13 mouse cellular contexts compared by ENCODE assay signal in genomic region chr3:137100627-137101404, GRCm38 (mm10).
DNase-seq lines count a peak whose midpoint lies in the region; ATAC-seq and TF ChIP-seq lines count a peak whose summit lies in the region.
"Had no signal": no experiment of that assay in that cellular context is flagged by ENCODE, and none has a peak within 500 bp of the region (broad histone marks: within the 10 kb centered on the region; RNA-seq: fewer than 3 reads in every experiment).

No protein-coding gene starts in this region.

- TF ChIP-seq CTCF in kidney, postnatal 0 days (IDR thresholded peaks at IDR 0.05; ENCODE audit: low read depth): no peak
- TF ChIP-seq CTCF in forebrain, postnatal 0 days (IDR thresholded peaks at IDR 0.05; ENCODE audit: low read depth): 0 out of 2 replicates have a peak, but pooled peaks have one; percentile 16

- no peaks in the 10 kb centered on the region for H3K27me3 ChIP-seq in kidney, postnatal 0 days (ENCODE audit: insufficient read depth, low read length)
- H3K27me3 ChIP-seq in forebrain, postnatal 0 days (ENCODE audit: insufficient read depth, low read length): no peaks in the 10 kb centered on the region
- H3K27me3 ChIP-seq in hindbrain, embryonic 13.5 days: no peaks in the 10 kb centered on the region
- H3K27me3 ChIP-seq: embryonic facial prominence, embryonic 12.5 days had no signal

- H3K9me3 ChIP-seq in kidney, postnatal 0 days (replicated peaks; ENCODE audit: low read length): no peaks in the 10 kb centered on the region
- no peaks in the 10 kb centered on the region for H3K9me3 ChIP-seq in forebrain, postnatal 0 days (ENCODE audit: low read length)
- no peaks in the 10 kb centered on the region for H3K9me3 ChIP-seq in hindbrain, embryonic 13.5 days
- H3K9me3 ChIP-seq: embryonic facial prominence, embryonic 12.5 days had no signal

- no peaks in the 10 kb centered on the region for H3K4me1 ChIP-seq in kidney, postnatal 0 days (replicated peaks; ENCODE audit: insufficient read depth, low read length)
- peaks cover 10% of the 10 kb centered on the region; the same call in 1 of the 2 replicates for H3K4me1 ChIP-seq in forebrain, postnatal 0 days (ENCODE audit: insufficient read depth)
- H3K4me1 ChIP-seq in hindbrain, embryonic 13.5 days (replicated peaks): no peaks in the 10 kb centered on the region

- H3K4me3 ChIP-seq in kidney, postnatal 0 days (replicated peaks; ENCODE audit: low read depth, low read length): no peak overlapping the region
- H3K4me3 ChIP-seq in forebrain, postnatal 0 days (ENCODE audit: low read depth, low read length): no peak overlapping the region
- no peak overlapping the region for H3K4me3 ChIP-seq in hindbrain, embryonic 13.5 days
- H3K4me3 ChIP-seq: embryonic facial prominence, embryonic 12.5 days had no signal

- no peak overlapping the region for H3K4me2 ChIP-seq in kidney, postnatal 0 days (ENCODE audit: low read length)
- H3K4me2 ChIP-seq in forebrain, postnatal 0 days (ENCODE audit: low read depth): no peak overlapping the region
- no peak overlapping the region for H3K4me2 ChIP-seq in hindbrain, embryonic 13.5 days
- H3K4me2 ChIP-seq: embryonic facial prominence, embryonic 12.5 days had no signal

- intact Hi-C loops in left cerebral cortex, postnatal 36 days (cut with DNase I): no loop called here

- no peaks in the 10 kb centered on the region for H3K36me3 ChIP-seq in kidney, postnatal 0 days (ENCODE audit: insufficient read depth, low read length)
- no peaks in the 10 kb centered on the region for H3K36me3 ChIP-seq in forebrain, postnatal 0 days (ENCODE audit: insufficient read depth)
- H3K36me3 ChIP-seq in hindbrain, embryonic 13.5 days: no peaks in the 10 kb centered on the region
- H3K36me3 ChIP-seq: embryonic facial prominence, embryonic 12.5 days had no signal

- no peak overlapping the region for H3K27ac ChIP-seq in kidney, postnatal 0 days
- H3K27ac ChIP-seq in forebrain, postnatal 0 days (ENCODE audit: low read depth, low read length): 0 out of 2 replicates have a peak overlapping the region, but pooled peaks have one; percentile 2
- H3K27ac ChIP-seq in hindbrain, embryonic 13.5 days: no peak overlapping the region
- H3K27ac ChIP-seq: embryonic facial prominence, embryonic 12.5 days had no signal

- no peak for ATAC-seq in kidney, postnatal 0 days (replicated peaks; ENCODE audit: low FRiP score, low read depth)
- peak; percentile 67 for ATAC-seq in forebrain, postnatal 0 days
- no peak for ATAC-seq in hindbrain, embryonic 13.5 days (ENCODE audit: low FRiP score)
- ATAC-seq: CD4-positive, CD25-positive, alpha-beta regulatory T cell, adult 4 months; intestine, embryonic 16.5 days; lung, postnatal 0 days had no signal

- no peak overlapping the region for H3K9ac ChIP-seq in kidney, postnatal 0 days (ENCODE audit: low read depth, low read length)
- no peak overlapping the region for H3K9ac ChIP-seq in forebrain, postnatal 0 days
- no peak overlapping the region for H3K9ac ChIP-seq in hindbrain, embryonic 13.5 days
- H3K9ac ChIP-seq: embryonic facial prominence, embryonic 12.5 days had no signal

- 50% methylated on average over 4 of the region's 4 CpGs for WGBS in kidney, postnatal 0 days
- 25% methylated on average over 4 of the region's 4 CpGs for WGBS in forebrain, postnatal 0 days
- WGBS in hindbrain, embryonic 13.5 days: 67% methylated on average over 4 of the region's 4 CpGs

- peak; percentile 2 for DNase-seq in kidney, postnatal 0 days (ENCODE audit: low spot score)
- no peak for DNase-seq in kidney, adult 9 months
- peak; percentile 67 to 81 for DNase-seq in cerebellum, adult 18-20 months
- DNase-seq in forebrain, postnatal 0 days: peak; percentile 40
- DNase-seq in left cerebral cortex, postnatal 36 days (ENCODE audit: low spot score in 2 of 2): peak; percentile 36 to 45
- DNase-seq in B cell, adult 2 months: no peak
- DNase-seq in adrenal gland, adult 2 months: no peak
- DNase-seq: gastrocnemius, postnatal 14 days had no signal

Comparison
In these comparisons a context has a peak if more than half of its experiments do, and no peak if none do; other contexts are left out.
1. DNase-seq: peak in kidney, postnatal 0 days (single experiment), cerebellum, adult 18-20 months (2 of 2), forebrain, postnatal 0 days (single experiment) and left cerebral cortex, postnatal 36 days (2 of 2); none in kidney, adult 9 months (single experiment), B cell, adult 2 months (0 of 2) and adrenal gland, adult 2 months (single experiment).